Mouse (Mus musculus) left cerebral cortex, adult 2 months (tissue): ENCODE measurements around the gene Trp53bp2. TPM values are rescaled to one million over a fixed set of nuclear protein-coding genes. Genes with fewer than 3 reads are reported as not detected.

ENCODE experiments used
- DNase-seq, 2 experiments: peaks; one replicate each; pipeline ENCODE4 v3.0.0; 2021 to 2022; ENCODE audit warnings: low spot score in 2 of 2, mixed read lengths in 1 of 2; ENCODE audit errors: extremely low spot score in 1 of 2
- H3K27ac ChIP-seq: fragments of 200-600 bp; 2 replicates; pipeline ENCODE4 v1.8.1; 2022
- H3K4me3 ChIP-seq: fragments of 200-600 bp; 2 replicates; pipeline ENCODE4 v1.8.1; 2022
- CTCF ChIP-seq: fragments of 200-600 bp; IDR thresholded peaks from 2 replicates; pipeline ENCODE4 v1.8.1; 2022; ENCODE audit warnings: antibody characterized with exemption, mild to moderate bottlenecking, moderate library complexity
- intact Hi-C: fragments of 180-260 bp; cut with DNase I; formaldehyde crosslinking; loops from one replicate; pipeline ENCODE4 v1.15.1; 2025
- total RNA-seq, 2 experiments: library from RNA; stranded (reverse); gene quantifications; 2 replicates each; pipeline ENCODE4 v1.2.3; 2021

Gene Trp53bp2
- total RNA-seq, 2 experiments from 2014 or later = 20.4 to 22.6 TPM

DNA sequence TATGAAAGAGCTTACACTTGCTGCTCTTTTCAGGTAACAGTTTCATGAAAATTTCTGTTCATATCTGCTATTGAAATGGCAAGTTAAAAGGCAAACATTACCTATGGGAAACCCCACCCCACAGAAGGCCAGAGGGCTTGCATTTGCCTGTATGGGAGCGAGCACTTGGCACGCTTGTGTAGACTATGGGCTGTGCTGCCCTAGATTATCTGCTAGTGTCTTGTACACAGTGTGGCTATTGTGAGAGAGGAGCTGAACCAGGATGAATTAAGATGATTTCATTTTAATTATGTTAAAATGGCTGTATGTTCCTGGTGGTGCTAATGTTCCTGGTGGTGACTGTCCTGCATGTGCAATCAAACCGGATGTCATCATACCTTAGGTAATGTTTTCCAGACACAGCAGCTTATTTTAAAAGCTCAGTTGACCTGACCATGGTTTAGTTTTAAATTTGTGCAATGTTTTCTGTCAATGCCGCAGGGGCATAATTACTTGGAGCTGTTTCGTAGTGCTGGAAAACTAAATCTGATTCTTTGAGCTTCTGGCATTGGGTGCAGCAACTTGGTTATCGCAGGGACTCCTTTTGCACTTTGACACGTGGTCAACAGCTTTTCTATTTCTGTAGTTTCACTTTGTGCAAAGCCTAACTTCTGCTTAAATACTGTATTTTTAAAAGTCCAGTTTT is 3.8 kb downstream of the Trp53bp2 start:
- DNase-seq = no peak
- no peak for TF ChIP-seq CTCF
- no peak overlapping the region for H3K4me3 ChIP-seq
- intact Hi-C loops = no loop called here
- no peak overlapping the region for H3K27ac ChIP-seq

GRCm38 (mm10) chr1:182419481-182419880 is 10.5 kb downstream of the Trp53bp2 start:
- H3K4me3 ChIP-seq = no peak overlapping the region
- H3K27ac ChIP-seq = no peak overlapping the region
- intact Hi-C loops = no loop called here
- no peak for TF ChIP-seq CTCF
- DNase-seq = no peak

- no peak overlapping the region for H3K27ac ChIP-seq
- no peak for DNase-seq
- no peak overlapping the region for H3K4me3 ChIP-seq
- intact Hi-C loops = no loop called here
- no peak for TF ChIP-seq CTCF
Measured at GRCm38 (mm10) chr1:182424274-182424673, 15.3 kb downstream of the Trp53bp2 start.

GRCm38 (mm10) chr1:182425176-182425575 is 16.2 kb downstream of the Trp53bp2 start:
- TF ChIP-seq CTCF = no peak
- intact Hi-C loops = no loop called here
- Histone ChIP-seq H3K4me3 (no peak overlapping the region), H3K27ac (no peak overlapping the region)
- DNase-seq = no peak

- no peak for TF ChIP-seq CTCF
- no peak for DNase-seq
- Histone ChIP-seq H3K27ac (no peak overlapping the region), H3K4me3 (no peak overlapping the region)
- intact Hi-C loops = no loop called here
Measured at GRCm38 (mm10) chr1:182426444-182426843, 17.5 kb downstream of the Trp53bp2 start.

DNA sequence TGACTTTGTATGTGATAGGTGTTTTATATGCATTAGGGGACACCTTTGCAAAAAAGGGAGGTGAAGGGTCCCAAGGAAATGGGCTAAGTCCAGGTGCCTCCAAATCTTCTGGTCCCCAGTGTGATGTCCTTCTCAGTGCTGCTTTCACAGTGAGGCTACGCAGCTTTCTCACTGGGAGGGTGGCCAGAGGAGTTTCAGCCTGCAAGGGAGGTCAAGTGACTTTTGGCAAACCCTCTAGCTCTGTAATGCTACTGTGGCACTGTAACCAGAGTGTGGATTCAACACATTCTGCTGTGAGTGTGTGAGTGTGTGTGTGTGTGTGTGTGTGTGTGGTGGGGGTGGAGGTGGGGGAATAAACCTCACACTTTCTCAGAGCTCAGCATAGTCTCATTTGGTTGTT is 18.5 kb downstream of the Trp53bp2 start:
- no peak overlapping the region for H3K4me3 ChIP-seq
- TF ChIP-seq CTCF = no peak
- intact Hi-C loops = no loop called here
- H3K27ac ChIP-seq = no peak overlapping the region
- no peak for DNase-seq

DNA sequence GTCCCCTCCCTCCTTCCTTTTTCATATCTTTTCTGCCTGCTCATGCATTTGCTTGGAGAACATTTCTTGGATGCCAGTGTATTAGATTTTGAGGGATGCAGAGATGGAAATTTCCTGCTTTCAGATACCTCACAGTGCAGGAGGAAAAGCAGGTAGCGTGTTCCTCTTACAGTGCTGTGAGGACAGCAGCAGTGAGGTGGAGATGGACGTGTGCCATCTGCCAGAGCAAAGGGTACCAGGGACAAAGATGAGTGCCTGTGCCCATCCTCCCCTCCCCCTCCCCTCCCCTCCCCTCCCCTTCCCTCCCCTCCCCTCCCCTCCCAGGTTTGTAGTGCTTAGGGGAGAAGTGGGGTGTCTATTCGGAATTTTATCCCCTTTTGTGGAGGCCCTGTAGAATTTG is 20.9 kb downstream of the Trp53bp2 start:
- intact Hi-C loops = no loop called here
- Histone ChIP-seq H3K27ac (no peak overlapping the region), H3K4me3 (no peak overlapping the region)
- no peak for TF ChIP-seq CTCF
- DNase-seq = no peak

DNA sequence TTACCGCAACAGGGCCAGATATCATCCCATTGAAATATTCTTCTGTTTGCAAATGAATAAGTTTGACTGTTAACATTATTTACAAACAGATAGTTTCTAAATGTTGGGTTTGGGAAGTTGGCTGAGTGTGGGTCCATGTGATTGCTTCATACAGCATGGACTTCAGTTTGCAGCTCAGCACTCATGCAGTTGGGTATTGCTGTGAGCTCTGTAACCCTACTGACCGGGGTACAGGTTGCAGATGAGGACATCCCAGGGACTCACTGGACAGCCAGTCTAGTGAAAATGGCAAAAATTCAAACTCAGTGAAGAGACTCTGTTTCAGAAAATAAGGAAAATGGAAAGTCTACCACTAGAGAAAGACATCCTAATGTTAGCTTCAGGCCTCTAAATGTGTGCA is 21.7 kb downstream of the Trp53bp2 start:
- no peak overlapping the region for H3K27ac ChIP-seq
- H3K4me3 ChIP-seq = no peak overlapping the region
- intact Hi-C loops = no loop called here
- TF ChIP-seq CTCF = no peak
- no peak for DNase-seq

GRCm38 (mm10) chr1:182432059-182432458 is 23.1 kb downstream of the Trp53bp2 start:
- Histone ChIP-seq H3K4me3 (no peak overlapping the region), H3K27ac (no peak overlapping the region)
- intact Hi-C loops = no loop called here
- DNase-seq = no peak
- no peak for TF ChIP-seq CTCF

GRCm38 (mm10) chr1:182436746-182437145 is 27.8 kb downstream of the Trp53bp2 start:
- no peak overlapping the region for H3K4me3 ChIP-seq
- intact Hi-C loops = no loop called here

DNA sequence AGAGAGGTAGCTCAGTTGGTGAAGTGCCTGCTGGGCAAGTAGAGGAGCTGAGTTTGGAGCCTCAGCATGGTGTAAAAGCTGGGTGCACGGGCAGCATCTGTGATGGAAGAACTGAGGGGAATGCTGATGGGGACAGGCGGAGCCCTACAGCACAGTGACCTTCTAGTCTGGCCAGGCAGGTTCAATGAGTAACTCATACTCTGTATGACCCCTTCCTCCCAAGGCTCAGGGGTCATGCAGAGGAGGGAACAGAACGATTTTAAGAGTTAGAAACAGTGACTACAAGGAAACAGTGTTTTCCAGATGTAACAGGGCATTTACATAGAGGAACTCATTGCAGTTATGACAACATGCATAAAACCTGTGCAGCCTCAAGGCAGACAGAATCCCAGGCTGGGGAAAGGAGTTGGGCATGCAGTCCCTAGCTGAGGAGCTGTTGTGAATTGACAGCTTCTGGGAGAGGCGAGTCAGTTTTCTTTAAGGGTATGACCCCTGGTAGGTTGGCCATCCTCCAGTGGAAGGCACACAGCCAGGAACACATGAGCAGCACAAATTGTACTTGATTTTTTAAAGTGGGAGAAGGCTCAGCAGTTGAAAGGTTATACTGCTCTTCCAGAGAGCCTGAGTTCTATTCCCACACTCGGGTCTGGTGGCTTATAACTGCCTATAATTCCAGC is 30.7 kb downstream of the Trp53bp2 start:
- peak in 1 of 2 experiments; percentile 36 for DNase-seq
- no peak for TF ChIP-seq CTCF
- no peak overlapping the region for H3K4me3 ChIP-seq
- intact Hi-C loops = no loop called here
- H3K27ac ChIP-seq = no peak overlapping the region

More at GRCm38 (mm10) chr1:182436746-182437145, 27.8 kb downstream of the Trp53bp2 start:
- no peak for TF ChIP-seq CTCF
- H3K27ac ChIP-seq = no peak overlapping the region
- DNase-seq = no peak

- no peak; the same call in 1 of the 2 replicates for TF ChIP-seq CTCF
Measured at GRCm38 (mm10) chr1:182441791-182442473, 33.0 kb downstream of the Trp53bp2 start.

More at GRCm38 (mm10) chr1:182441791-182442473, 33.0 kb downstream of the Trp53bp2 start:
- Histone ChIP-seq H3K4me3 (0 out of 2 replicates have a peak overlapping the region, but pooled peaks have one; percentile 7), H3K27ac (peak overlapping the region; percentile 78)
- no peak for DNase-seq
- intact Hi-C loops = no loop called here
